Mouse (Mus musculus): ENCODE data around the gene Lekr1. TPM values are rescaled to one million over a fixed set of nuclear protein-coding genes. Genes with fewer than 3 reads are reported as not detected.

Gene Lekr1
- polyA plus RNA-seq, 1 experiment from 2014 or later: 9.2 TPM

Small RNA genes within 50 kb of the gene (microRNA-seq; reads per million reads assigned to microRNA genes)
- not detected for gene Mir8120

Other genes with a start within 250 kb of the Lekr1 start
- gene Tiparp, start 137.8 kb upstream of the Lekr1 start, polyA plus RNA-seq (2014; fragmentation: Nextera tagmentation; extraction: Ambion mirVana): 26.6 and 27.2 TPM in 2 replicates

Measured in heart, embryonic 14.5 days (tissue).